Mouse (Mus musculus): ENCODE measurements at regions not wholly inside any gene's neighbourhood (a gene's known extent, or its start where the extent isn't known, plus 50 kb on each side); places are given as distances from the start of the nearest gene placed in this dataset.

DNA sequence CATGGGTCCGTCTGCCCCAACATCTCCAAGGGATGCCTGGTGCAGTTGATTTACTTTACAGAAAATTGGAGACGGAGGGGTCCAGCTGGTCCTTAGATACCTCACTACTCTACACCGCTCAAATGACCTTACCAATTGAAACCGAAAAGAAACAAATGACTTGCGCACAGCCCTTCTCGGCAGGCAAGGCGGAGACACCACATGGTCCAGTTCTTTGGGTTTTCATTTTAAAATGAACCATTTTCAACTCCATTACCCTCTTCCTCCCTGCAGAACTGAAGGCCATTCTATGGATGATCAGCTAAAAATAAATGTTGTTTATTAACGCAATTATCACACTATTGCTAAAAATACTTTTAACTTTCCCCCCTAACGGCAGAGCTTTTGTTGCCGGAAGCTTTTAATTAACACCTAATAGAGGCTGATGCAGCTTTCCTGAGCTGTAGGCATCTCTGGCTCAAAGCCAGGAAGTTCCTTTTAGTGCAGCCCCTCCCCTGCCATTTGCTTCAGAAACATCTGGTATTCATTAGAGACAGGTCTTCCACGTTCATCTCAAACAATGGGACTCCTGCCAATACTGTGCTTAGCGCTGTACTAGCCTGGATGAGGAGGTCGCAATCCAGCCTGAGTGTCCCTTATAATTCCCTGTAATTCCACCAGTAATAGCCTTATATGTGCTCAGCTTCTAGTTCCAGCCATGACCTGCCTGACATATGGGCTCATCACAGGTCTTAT lies 247.5 kb downstream of the Drd1 start:
- no peak for DNase-seq (ENCODE audit: low read depth, low spot score)

DNA sequence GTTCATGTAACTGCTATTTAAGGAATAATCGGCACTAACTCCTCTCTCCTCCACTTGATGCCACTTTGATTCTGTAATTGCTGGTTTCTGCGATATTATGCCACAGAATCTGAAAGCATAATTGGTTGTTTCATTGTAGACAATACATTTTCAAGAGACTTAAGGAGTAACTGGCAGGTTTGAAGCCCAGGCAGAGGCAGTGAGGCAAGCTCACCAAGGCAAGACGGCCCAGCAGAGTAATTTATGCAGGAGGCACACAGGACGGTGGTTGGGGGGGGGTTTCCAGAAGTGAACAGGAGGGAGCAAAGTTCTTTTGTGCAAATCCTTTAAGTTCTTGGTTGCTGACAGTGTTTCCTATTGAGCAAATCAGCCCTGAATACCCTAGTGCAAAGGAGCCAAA lies 249.6 kb downstream of the Drd1 start:
- no peak for DNase-seq (ENCODE audit: low read depth, low spot score)

DNA sequence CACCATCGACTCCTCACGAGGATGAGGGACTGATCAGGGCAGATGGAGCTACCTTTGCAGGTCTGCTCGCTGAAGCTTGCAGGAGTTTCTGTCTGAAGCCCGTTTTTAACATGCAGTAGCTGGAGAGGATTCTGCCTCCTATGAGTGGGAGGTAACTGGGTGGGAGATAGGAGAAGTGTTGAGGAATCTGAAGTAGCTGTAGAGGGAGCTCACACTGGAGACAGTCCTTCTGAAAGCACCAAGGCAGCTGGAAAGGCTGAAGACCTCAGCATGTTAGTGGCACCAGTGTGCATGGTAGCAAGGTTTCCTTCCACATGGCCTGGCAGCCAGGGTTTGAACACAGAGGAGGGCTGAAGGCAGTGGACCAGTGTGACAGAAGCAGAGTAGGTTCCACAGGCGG lies 254.5 kb downstream of the Drd1 start:
- DNase-seq (ENCODE audit: low read depth, low spot score): no peak

DNA sequence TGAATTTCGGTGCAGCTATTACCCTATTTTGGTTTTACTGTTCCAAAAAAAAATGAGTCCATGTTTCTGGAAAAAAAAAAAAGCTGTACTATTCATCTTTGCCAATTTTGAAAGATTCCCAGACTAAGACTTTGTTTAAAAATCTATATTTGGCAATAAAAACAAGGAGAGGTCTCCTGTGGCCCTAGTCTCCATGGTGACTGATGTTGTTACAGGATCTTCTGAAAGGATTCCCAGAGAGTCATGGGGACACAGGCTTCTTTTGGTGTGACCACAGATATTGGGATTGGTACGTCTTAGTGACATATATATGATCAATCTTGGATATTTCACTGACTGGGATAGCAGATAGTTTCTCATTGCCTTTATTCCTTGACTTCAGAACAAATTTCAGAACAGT lies 266.7 kb downstream of the Drd1 start:
- no peak for DNase-seq (ENCODE audit: low read depth, low spot score)

DNA sequence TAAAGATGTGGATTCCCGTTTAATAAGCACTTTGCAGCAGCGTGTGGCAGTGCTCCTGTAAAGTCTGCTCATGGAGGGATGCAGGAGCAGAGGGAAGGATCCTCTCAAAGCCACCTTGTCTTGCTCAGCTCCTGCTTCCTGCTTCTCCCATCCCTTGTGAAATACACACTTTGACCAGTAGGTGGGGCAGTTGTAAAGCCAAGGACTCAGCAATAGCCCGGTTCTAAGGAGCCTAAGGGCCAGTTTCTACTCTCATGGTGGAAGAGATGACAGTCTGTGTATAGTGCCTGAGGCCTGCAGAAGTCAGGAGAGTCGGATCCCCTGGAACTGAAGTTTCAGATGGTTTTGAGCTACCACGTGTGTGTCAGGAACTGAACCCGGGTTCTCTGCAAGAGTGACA lies 272.0 kb downstream of the Drd1 start:
- DNase-seq (ENCODE audit: low read depth, low spot score): peak; percentile 38

DNA sequence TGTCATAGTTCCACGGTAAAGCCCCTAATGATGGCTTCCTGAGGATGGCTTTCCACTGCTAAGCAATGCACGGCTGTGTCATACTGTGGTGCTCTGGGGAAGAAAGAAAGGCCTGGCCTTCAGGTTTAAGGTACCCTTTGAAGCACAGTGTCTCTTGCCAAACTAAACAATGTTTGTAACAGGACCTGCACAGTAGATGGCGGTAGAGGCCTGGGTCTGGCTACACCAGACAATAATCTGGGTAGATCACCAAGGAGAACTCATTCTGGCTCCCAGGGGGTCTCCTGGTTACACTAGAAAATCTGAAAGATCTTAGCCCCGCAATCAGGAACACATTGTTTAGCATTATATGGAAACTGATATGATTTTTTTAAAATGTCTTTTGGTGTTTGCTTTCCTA lies 276.4 kb downstream of the Drd1 start:
- DNase-seq (ENCODE audit: low read depth, low spot score): no peak

DNA sequence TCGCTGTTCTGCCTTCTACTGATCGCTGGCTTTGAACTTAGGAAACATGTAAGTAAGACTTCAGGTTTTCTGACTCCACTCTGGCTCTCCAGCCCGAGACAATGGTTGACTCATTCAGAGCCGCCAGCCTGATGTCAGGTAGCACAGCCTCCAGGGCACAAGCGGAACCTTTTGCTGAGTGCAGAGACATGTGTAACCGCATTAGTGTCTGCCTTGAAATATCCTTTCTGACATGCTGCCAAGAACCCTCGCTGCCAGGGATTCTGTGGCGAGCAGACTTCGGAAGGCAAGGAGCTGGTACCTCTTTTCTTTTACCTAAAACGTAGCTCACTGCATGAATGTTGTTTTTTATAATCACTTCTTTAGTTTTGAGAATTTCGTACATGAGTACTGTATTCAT lies 279.1 kb downstream of the Drd1 start:
- DNase-seq (ENCODE audit: low read depth, low spot score): no peak

DNA sequence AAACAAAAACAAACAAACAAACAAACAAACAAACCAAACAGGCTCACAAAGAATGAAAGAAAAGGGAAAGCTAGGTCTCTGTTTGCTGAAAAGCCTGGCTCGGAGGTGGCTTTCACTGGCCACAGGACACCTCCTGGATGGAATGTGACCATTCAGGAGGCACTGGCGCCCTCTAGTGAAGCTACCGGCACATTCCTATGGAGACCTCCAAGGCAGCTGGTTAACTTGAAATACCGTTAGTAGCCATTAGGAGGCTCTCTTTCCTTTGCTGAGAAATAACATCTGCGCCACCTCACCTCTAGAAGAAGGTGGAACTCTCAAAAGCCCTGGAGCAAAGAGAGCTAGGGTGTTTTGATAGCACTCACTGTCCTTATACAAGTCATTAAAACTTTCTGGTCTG lies 279.8 kb downstream of the Drd1 start:
- DNase-seq (ENCODE audit: low read depth, low spot score): peak; percentile 6

DNA sequence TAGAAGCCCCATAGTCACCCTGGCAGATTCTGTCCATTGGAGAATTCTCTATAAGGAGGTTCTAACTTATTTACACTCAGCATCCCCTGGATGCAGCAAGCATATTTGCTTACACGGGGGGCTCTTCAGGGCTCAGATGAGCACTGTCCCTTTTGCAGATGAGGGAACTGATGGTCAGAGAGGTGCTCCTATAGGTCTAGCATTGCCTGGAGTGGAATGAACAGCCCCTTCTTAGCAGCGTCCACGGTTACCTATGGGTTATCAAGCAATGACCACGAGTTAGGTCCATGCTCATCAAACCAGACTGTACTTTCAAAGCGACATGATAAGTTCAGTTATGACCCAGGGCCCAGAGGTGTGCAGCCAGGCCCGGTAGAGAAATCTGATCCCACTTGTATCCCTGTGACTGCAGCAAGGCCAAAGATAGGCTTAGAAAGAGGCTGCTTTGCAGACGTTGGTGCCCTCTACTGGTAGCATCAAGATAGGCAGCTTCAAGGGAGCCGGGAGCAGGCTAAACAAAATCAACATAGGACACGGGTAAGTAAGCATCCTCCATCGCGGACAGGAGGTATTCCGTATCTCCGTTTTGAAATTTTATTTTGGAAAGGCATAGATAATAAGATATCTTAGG lies 290.8 kb downstream of the Drd1 start:
- peak; percentile 21 for DNase-seq (ENCODE audit: low read depth, low spot score)

DNA sequence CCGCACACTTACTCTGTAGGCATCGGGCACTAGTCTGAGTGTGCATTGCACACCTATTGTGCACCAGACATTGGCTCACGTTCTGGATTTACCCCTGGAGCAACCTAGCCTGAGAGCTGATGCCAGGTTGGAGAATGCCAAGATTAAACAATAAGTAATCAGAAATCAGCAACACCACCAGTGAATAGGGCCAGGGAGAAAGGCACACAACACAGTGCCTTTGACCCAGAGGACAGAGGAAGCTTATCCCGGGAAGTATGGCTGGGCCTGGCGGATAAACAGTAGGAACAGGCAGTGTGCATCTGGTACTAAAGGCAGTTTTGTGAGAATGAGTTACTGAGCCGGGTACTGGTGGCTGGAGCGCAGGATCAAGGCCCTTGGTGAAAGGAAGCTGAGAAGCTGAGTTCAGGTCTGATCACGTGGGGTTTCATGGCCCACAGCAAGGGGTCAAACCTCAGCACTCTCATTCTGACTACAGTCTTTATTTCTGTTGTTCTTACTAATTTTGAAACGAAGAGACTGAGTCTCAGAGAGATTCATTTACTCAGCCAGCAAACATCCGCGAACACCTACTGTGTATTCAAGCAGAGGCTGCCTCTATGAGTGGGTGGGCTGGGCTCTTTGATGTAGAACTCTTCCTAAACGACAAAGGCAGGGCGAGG lies 284.8 kb upstream of the Msx2 start:
- no peak for DNase-seq (ENCODE audit: low read depth, low spot score)

DNA sequence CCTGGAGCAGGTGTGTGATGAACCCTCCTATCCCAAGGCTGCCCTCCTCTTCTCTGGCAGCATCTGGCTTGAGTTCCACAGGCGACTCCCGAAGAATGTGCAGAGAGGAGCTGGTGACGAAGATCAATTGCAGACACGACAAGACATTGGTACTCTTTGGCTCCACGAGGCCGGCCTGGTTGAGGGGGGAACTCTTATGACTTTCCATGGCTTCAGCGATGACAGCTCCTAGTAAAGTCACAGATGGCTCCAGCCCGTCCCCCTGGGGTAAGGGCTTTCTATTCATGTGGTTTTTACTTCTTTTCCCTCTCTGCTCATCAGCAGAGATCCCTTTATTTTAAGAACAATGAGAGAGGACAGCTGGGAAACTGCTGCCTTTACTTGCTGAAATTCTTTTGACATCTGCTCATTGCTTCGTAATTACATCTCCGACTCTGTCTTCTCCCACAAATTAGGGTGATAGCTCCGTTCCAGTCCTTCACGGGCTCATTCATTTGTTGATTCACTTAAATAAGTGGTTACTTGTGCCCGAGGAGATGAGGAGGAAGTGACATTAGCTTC lies 284.2 kb upstream of the Msx2 start:
- no peak for DNase-seq (ENCODE audit: low read depth, low spot score)

DNA sequence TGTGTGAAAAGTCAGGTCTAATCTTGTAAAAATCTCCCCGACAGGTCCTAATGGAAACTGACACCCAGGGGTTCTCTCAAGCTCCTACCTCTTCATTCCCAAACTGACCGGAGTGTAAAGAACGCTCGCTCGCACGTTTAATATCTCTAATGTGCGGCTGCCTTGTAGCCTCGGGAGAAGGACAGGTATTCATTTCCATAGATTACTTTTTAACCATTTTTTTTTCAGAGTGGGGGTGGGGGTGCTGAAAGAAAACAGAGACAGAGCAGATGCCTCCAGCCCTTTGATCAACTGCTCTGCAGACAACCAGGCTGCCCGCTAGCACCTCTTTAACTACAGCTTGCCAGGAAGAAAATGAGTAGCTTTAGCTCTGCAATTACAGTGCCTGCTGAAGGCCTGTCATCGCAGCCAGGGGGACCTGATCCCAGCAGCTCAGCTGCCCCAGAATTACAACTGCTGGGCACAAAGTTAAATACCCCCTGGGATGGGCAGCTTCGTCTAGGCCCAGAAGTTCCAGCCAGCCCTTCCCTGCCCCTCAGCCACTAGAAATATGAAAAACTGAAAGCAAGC lies 282.3 kb upstream of the Msx2 start:
- DNase-seq (ENCODE audit: low read depth, low spot score): no peak

DNA sequence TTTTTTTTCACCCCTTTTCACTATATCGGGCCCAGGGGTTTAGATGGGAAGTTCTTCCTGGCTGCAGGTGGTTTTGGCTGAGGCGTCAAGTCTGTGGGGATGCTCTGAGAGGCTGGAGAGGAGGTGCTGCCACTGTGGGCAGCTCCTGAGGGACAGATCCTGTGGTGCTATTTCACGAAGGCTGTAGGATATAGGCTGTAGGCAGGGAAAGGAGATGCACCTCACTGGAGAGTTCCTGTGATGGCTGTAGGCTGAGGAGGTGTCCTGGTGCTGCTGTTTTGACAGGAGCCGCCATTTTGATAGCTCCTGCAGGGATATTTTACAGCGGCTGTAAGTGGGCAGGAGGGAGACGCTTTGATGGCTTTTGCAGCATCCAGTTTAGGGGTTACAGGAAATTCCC lies 280.2 kb upstream of the Msx2 start:
- DNase-seq (ENCODE audit: low read depth, low spot score): no peak

DNA sequence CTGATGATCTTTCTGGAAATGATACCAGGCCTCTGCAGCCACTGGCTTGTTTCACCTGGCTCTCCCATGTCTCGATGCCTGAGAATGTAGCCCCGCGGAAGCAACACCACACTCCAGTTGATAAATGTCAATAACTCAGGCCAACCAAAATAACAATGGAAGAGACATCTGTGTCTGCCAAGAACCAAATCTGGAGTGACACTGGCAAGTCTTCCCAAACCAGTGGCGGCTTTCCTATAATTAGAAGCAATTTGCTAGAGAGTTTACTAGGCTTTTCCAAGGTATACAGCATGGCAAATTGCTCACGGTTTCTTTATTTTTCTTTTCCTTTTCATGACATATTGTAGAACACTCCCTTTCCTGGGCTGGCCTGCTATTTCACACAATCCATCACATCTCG lies 268.1 kb upstream of the Msx2 start:
- no peak for DNase-seq (ENCODE audit: low read depth, low spot score)

DNA sequence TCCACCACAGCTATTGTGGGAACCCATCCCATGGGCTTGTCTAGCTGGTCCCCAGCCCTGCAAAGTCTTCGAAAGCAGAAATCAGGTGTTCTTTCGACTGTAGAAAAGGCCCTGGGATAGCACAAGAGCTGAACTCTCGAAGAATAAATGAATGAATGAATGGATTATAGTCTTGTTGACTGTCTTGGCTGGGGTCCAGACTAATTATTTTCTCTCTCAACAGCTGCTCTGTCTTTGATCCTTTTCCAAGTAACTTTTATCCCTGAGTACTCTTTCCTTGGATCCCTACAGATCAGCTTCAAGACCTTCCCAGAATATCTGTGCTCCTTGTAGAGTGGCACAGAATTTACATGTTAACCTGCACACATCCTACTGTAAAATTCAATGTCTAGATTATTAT lies 266.3 kb upstream of the Msx2 start:
- no peak for DNase-seq (ENCODE audit: low read depth, low spot score)

DNA sequence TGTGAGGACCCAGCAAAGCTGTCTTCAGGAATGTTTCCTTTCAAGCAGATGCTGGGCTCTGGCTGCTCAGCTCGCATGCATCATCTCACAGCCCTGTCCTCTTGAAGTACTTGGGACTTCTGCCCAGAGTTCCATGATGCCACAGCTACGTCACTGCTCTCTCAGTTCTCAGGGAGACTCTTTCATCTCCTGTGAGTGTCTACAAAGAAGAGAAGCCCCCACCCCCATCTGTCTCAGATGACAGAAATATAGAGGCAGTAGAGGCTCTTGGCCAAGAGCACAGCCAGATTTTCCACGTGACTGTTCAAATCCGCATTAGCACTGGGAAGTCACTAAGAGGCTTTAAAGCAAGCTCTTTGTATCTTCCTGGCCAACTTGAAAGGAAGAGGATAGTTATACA lies 262.1 kb upstream of the Msx2 start:
- DNase-seq (ENCODE audit: low read depth, low spot score): no peak

DNA sequence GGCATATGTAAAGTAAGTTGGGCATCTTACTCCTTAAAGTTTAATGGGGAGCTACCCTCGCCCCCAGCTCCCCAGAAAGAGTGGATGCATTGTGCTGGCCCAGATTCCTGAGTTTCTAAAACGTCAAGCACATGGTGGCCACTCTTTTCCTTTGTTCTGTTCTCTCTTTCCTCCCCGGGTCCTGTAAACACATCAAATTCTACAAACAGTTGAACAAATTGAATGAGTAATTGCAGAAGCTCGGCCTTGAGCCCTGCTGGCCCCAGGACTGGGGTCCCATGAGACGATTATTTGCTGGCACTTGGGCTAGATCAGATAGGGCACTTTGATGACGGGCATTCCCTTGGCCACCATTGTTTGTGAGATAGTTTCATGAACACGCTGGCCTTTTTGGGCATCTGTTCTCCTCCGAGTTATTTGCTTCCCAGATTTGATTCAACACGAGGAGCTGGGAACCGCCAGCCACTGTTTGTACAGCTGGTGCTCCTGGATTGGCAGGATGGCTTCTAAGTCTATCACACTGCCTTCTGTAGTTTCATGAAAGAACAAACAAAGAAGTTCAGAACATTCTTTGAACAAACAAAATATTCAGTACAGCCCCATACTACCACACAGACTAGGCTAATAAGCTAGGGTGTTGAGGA lies 257.5 kb upstream of the Msx2 start:
- DNase-seq (ENCODE audit: low read depth, low spot score): no peak

DNA sequence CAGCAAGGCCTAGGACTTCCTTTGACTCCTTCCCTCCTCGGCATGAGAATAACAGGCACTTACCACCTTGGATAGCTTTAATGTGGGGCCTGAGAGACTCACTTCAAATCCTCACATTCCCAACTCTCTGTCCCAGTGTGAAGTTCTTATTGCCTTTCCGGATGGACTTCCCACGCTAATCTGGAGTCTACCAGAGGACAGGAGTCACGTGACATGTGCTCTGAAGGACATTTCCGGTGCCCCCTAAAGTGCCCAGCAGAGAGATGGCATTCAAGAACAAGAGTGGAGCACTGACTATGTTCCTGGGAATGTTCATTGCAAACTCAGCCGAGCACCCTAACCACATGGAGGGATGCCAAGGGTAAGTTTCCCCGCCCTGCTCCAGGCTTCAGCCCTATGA lies 257.0 kb upstream of the Msx2 start:
- DNase-seq (ENCODE audit: low read depth, low spot score): no peak

DNA sequence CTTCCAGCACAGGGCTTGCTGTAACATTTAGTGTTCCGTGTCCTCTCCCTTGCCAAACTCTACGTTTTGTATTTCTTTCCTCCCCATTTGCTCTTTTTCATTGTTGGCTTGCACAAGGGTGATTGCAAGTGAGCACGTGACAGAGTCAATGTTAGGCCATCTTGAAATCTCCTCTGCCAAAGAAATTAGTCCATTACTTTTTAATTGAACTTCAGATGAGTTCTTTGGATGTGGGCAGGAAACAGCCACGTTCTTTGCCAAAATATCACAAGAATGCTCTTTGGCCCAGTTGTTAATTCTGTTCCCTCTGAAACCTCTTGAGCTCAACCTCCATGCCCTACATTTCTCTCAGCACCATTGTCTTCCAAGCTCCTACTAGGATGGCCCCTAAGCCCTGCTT lies 253.2 kb upstream of the Msx2 start:
- DNase-seq (ENCODE audit: low read depth, low spot score): no peak

DNA sequence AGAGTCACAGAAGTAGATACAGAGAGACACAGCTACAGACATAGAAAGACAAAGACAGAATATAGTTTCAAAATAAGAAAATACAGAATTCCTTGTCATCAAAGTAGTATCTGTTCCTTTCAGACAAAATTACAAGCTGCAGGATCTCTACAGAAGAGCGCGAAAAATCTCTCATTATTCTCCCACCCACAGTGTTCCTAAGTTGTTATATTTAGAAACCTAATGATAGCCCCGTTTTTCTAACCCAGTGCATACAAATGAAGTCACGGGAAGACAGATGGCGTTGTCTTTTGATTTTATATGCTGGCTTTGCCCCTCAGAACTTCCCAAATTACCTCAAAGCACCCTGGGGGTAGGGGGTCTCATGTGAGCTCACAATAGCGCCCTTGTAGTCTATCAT lies 250.0 kb upstream of the Msx2 start:
- no peak for DNase-seq (ENCODE audit: low read depth, low spot score)

DNA sequence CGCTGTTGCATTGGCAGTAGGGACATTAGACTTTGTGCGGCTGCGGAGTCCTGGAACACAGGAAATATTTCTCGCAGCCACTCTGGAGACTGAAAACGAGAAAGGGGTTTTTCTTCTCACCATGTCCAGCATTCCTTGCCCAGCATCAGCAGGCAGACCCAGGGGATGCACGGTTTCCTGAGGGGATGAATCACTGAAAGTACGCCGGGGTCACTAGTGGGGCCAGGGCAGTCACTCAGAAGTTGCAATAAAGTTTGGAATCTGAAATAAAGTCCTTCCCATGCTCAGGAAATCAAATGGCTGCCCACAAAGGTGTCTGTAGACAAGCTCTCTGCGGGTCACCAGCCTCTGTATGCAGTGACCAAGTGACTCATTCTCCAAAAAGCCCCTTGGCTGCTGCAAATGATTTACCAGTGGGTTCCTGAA lies 248.2 kb upstream of the Msx2 start:
- no peak for DNase-seq (ENCODE audit: low read depth, low spot score)

DNA sequence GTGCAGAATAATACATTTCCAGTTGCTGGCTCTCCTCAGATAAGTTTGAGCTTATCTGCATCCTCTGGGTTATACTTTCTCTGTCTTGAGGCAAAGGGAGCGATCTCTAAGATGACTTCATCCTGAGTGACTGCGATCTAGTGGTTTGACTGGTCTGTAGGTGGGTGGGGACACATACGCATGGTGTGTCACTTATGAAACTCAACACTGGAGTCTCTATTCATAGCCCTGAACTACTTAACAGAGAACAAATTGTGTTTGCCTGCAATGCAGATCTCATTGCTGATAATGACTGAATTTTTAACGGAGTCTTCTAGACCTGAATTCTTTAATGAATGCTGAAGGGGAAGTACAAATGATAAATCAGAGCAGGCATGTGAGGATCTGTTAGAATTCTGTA lies 244.7 kb upstream of the Msx2 start:
- no peak for DNase-seq (ENCODE audit: low read depth, low spot score)

All from CD4-positive, CD25-positive, alpha-beta regulatory T cell, adult 2 months (primary cell).